Mouse (Mus musculus) C2C12 (cell line): ENCODE data around the gene Rasgef1b. TPM values are rescaled to one million over a fixed set of nuclear protein-coding genes. Genes with fewer than 3 reads are reported as not detected.

Experiments
- H3K27me3 ChIP-seq: one replicate; pipeline ENCODE4 v1.6.1; 2011; ENCODE audit not compliant: control insufficient read depth, insufficient read depth, insufficient read length
- H3K36me3 ChIP-seq: one replicate; pipeline ENCODE4 v1.6.1; 2011; ENCODE audit not compliant: control insufficient read depth, insufficient read depth
- H3K4me3 ChIP-seq: one replicate; pipeline ENCODE4 v1.5.1; 2011; ENCODE audit warnings: mild to moderate bottlenecking, control low read depth; ENCODE audit not compliant: poor library complexity, insufficient read depth, severe bottlenecking
- H3K79me2 ChIP-seq: one replicate; pipeline ENCODE4 v1.6.1; 2011; ENCODE audit not compliant: control insufficient read depth, insufficient read depth
- H3K79me3 ChIP-seq: one replicate; pipeline ENCODE4 v1.6.1; 2011; ENCODE audit warnings: low read depth, control low read depth
- H3ac ChIP-seq: one replicate; pipeline ENCODE3; 2011; ENCODE audit warnings: low read depth; ENCODE audit not compliant: control insufficient read depth, insufficient read length
- CEBPB ChIP-seq: IDR thresholded peaks from one replicate; pipeline ENCODE4 v1.6.1; 2011; ENCODE audit warnings: low read depth, mild to moderate bottlenecking, control low read depth, moderate library complexity
- CTCF ChIP-seq: IDR thresholded peaks from one replicate; pipeline ENCODE4 v1.5.1; 2011; ENCODE audit not compliant: control insufficient read depth, insufficient read depth, insufficient read length
- FOSL1 ChIP-seq: IDR thresholded peaks from one replicate; pipeline ENCODE4 v1.8.0; 2011; ENCODE audit warnings: mild to moderate bottlenecking, low read length; ENCODE audit not compliant: poor library complexity, insufficient read depth, severe bottlenecking
- MAX ChIP-seq: IDR thresholded peaks from one replicate; pipeline ENCODE4 v1.6.1; 2011; ENCODE audit warnings: mild to moderate bottlenecking, control low read depth
- MYOD1 ChIP-seq: IDR thresholded peaks from one replicate; pipeline ENCODE4 v1.6.1; 2011; ENCODE audit warnings: low read depth; ENCODE audit not compliant: control insufficient read depth, insufficient read length
- MYOG ChIP-seq: IDR thresholded peaks from one replicate; pipeline ENCODE4 v1.6.1; 2011; ENCODE audit not compliant: control insufficient read depth, insufficient read length; ENCODE audit errors: extremely low read depth
- USF1 ChIP-seq: IDR thresholded peaks from one replicate; pipeline ENCODE4 v1.6.1; 2011; ENCODE audit warnings: low read depth, mild to moderate bottlenecking, control low read depth, moderate library complexity
- polyA plus RNA-seq: library from polyadenylated mRNA; unstranded; fragments of >200 nt; fragmentation: generic; extraction: Trizol; gene quantifications from one replicate; pipeline ENCODE4 v1.2.1, GENCODE M21; 2012; ENCODE audit warnings: missing spikeins

Rasgef1b gene
- polyA plus RNA-seq, 1 experiment = 0.05 TPM

GRCm38 (mm10) chr5:99450463-99450862 lies 278.4 kb downstream of the Rasgef1b start:
- no peaks in the 10 kb centered on the region for H3K79me3 ChIP-seq
- no peak overlapping the region for H3ac ChIP-seq
- no peaks in the 10 kb centered on the region for H3K27me3 ChIP-seq
- no peak overlapping the region for H3K4me3 ChIP-seq
- H3K79me2 ChIP-seq = no peaks in the 10 kb centered on the region
- no peaks in the 10 kb centered on the region for H3K36me3 ChIP-seq
- no peak for TF ChIP-seq MYOG
- TF ChIP-seq MYOD1 = no peak
- no peak for TF ChIP-seq FOSL1
- no peak for TF ChIP-seq CTCF
- TF ChIP-seq MAX = no peak
- TF ChIP-seq USF1 = no peak
- TF ChIP-seq CEBPB = no peak

GRCm38 (mm10) chr5:99447481-99447880 lies 281.4 kb downstream of the Rasgef1b start:
- no peaks in the 10 kb centered on the region for H3K79me2 ChIP-seq
- no peak overlapping the region for H3ac ChIP-seq
- no peak overlapping the region for H3K4me3 ChIP-seq
- H3K79me3 ChIP-seq = no peaks in the 10 kb centered on the region
- H3K27me3 ChIP-seq = no peaks in the 10 kb centered on the region
- no peaks in the 10 kb centered on the region for H3K36me3 ChIP-seq
- no peak for TF ChIP-seq CTCF
- TF ChIP-seq CEBPB = no peak
- no peak for TF ChIP-seq MYOD1
- no peak for TF ChIP-seq MAX
- TF ChIP-seq MYOG = no peak
- TF ChIP-seq FOSL1 = no peak
- TF ChIP-seq USF1 = no peak

GRCm38 (mm10) chr5:99445242-99445641 lies 283.6 kb downstream of the Rasgef1b start:
- TF ChIP-seq MAX (no peak), CTCF (no peak), MYOD1 (no peak), CEBPB (no peak), MYOG (no peak), USF1 (no peak), FOSL1 (no peak)
- no peaks in the 10 kb centered on the region for H3K79me3 ChIP-seq
- no peaks in the 10 kb centered on the region for H3K36me3 ChIP-seq
- no peak overlapping the region for H3K4me3 ChIP-seq
- H3K79me2 ChIP-seq = no peaks in the 10 kb centered on the region
- H3K27me3 ChIP-seq = no peaks in the 10 kb centered on the region
- no peak overlapping the region for H3ac ChIP-seq

- no peaks in the 10 kb centered on the region for H3K79me2 ChIP-seq
- no peak overlapping the region for H3ac ChIP-seq
- TF ChIP-seq MYOD1 = no peak
- no peak for TF ChIP-seq MAX
- TF ChIP-seq CTCF = no peak
- no peak for TF ChIP-seq USF1
- TF ChIP-seq CEBPB = no peak
- no peak for TF ChIP-seq MYOG
- no peak for TF ChIP-seq FOSL1
- H3K27me3 ChIP-seq = no peaks in the 10 kb centered on the region
- H3K36me3 ChIP-seq = no peaks in the 10 kb centered on the region
- no peak overlapping the region for H3K4me3 ChIP-seq
- H3K79me3 ChIP-seq = no peaks in the 10 kb centered on the region
These were observed 284.1 kb downstream of the Rasgef1b start for GRCm38 (mm10) chr5:99444777-99445176.

GRCm38 (mm10) chr5:99440109-99440508 lies 288.8 kb downstream of the Rasgef1b start:
- Histone ChIP-seq H3K27me3 (no peaks in the 10 kb centered on the region), H3K36me3 (no peaks in the 10 kb centered on the region), H3K79me2 (no peaks in the 10 kb centered on the region), H3K4me3 (no peak overlapping the region), H3K79me3 (no peaks in the 10 kb centered on the region), H3ac (no peak overlapping the region)
- no peak for TF ChIP-seq FOSL1

GRCm38 (mm10) chr5:99438526-99438925 lies 290.3 kb downstream of the Rasgef1b start:
- Histone ChIP-seq H3K79me2 (no peaks in the 10 kb centered on the region), H3K36me3 (no peaks in the 10 kb centered on the region), H3K27me3 (no peaks in the 10 kb centered on the region), H3K4me3 (no peak overlapping the region), H3K79me3 (no peaks in the 10 kb centered on the region), H3ac (no peak overlapping the region)
- TF ChIP-seq MYOG (no peak), USF1 (no peak), FOSL1 (no peak), CTCF (no peak), CEBPB (no peak), MYOD1 (no peak), MAX (no peak)
